Mouse (Mus musculus) cerebellum, adult 2 months (tissue): ENCODE data around the gene Spock1.

Source experiments
- CTCF ChIP-seq: fragments of 200-500 bp; IDR thresholded peaks from 2 replicates; pipeline ENCODE4 v1.5.1; 2011; ENCODE audit warnings: low read depth, mild to moderate bottlenecking, control low read depth, low read length, moderate library complexity, borderline replicate concordance; ENCODE audit not compliant: insufficient read depth
- POLR2A ChIP-seq: fragments of 200-500 bp; IDR thresholded peaks from 2 replicates; pipeline ENCODE4 v1.6.1; 2011; ENCODE audit warnings: low read length, control low read depth, borderline replicate concordance; ENCODE audit not compliant: insufficient read depth

- TF ChIP-seq POLR2A, result no peak
- TF ChIP-seq CTCF, result no peak
Observed at GRCm38 (mm10) chr13:57878797-57879196, 29.3 kb downstream of the Spock1 start.
